Mouse (Mus musculus) liver, adult 2 months (tissue): ENCODE measurements at regions not wholly inside any gene's neighbourhood (a gene's known extent, or its start where the extent isn't known, plus 50 kb on each side); places are given as distances from the start of the nearest gene placed in this dataset.

ENCODE experiments used
- CTCF ChIP-seq: fragments of 200-500 bp; IDR thresholded peaks from 2 replicates; pipeline ENCODE4 v1.5.1; 2011; ENCODE audit warnings: low read depth, low read length, control low read depth
- POLR2A ChIP-seq: fragments of 200-500 bp; IDR thresholded peaks from 2 replicates; pipeline ENCODE4 v1.6.1; 2011; ENCODE audit warnings: low read length, control low read depth; ENCODE audit not compliant: insufficient read depth; ENCODE audit errors: extremely low read depth

DNA sequence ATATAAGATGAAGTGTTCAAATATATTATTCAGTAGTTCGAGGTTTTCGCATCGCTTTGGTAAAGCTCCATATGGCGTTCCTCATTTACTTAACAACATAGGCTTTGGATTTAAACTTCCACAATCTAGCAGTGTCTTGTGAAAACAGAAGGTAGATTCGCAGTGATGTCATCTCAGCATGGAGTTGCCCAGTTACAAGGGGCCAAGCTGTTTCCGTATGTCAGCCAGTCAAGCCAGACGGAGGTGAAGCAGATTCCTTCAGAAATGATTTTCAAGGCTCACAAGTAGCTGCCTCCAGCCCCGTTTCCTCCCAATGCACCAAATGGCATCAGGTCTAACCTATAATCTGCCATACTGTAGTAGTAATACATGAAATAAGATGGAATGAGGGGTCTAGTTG lies 224.6 kb downstream of the Rwdd3 start:
- no peak for TF ChIP-seq POLR2A
- no peak for TF ChIP-seq CTCF
